ENCODE assay signal across 20 mouse cellular contexts in genomic region chr3:27143570-27143969, GRCm38 (mm10).
"Had no signal": no experiment of that assay in that cellular context is flagged by ENCODE, and none has a peak within 500 bp of the region (broad histone marks: within the 10 kb centered on the region; RNA-seq: fewer than 3 reads in every experiment).

No protein-coding gene starts in this region.

- H3K9me3 ChIP-seq: limb, embryonic 10.5 days; limb, embryonic 13.5 days; liver, embryonic 13.5 days; midbrain, embryonic 12.5 days; midbrain, embryonic 15.5 days; neural tube, embryonic 13.5 days; stomach, embryonic 15.5 days had no signal

- H3K4me1 ChIP-seq: limb, embryonic 10.5 days; limb, embryonic 13.5 days; liver, embryonic 13.5 days; midbrain, embryonic 12.5 days; midbrain, embryonic 15.5 days; neural tube, embryonic 13.5 days; stomach, embryonic 15.5 days had no signal

- H3K4me3 ChIP-seq: layer of hippocampus, adult 2 months; limb, embryonic 10.5 days; limb, embryonic 13.5 days; liver, embryonic 13.5 days; midbrain, embryonic 12.5 days; midbrain, embryonic 15.5 days; neural tube, embryonic 13.5 days; stomach, embryonic 15.5 days had no signal

- DNase-seq: kidney, adult 2 months; kidney, postnatal 25 days; layer of hippocampus, adult 9-11 months; liver; liver, embryonic 13.5 days; lung, adult 2 months; lung, postnatal 14 days; lung, postnatal 4 days; retina, postnatal 1 day; right cerebral cortex, postnatal 4 days; thymus, adult 18-20 months; thymus, postnatal 36 days had no signal

- H3K9ac ChIP-seq: limb, embryonic 13.5 days; liver, embryonic 13.5 days; midbrain, embryonic 12.5 days; midbrain, embryonic 15.5 days; neural tube, embryonic 13.5 days; stomach, embryonic 15.5 days had no signal

- H3K27ac ChIP-seq: kidney, postnatal 0 days; layer of hippocampus, adult 2 months; limb, embryonic 10.5 days; limb, embryonic 13.5 days; liver, embryonic 13.5 days; midbrain, embryonic 12.5 days; midbrain, embryonic 15.5 days; neural tube, embryonic 13.5 days; stomach, embryonic 15.5 days had no signal

- H3K4me2 ChIP-seq: limb, embryonic 13.5 days; liver, embryonic 13.5 days; midbrain, embryonic 12.5 days; midbrain, embryonic 15.5 days; neural tube, embryonic 13.5 days; stomach, embryonic 15.5 days had no signal

- H3K36me3 ChIP-seq: midbrain, embryonic 15.5 days had no signal

- H3K27me3 ChIP-seq: limb, embryonic 13.5 days; liver, embryonic 13.5 days; midbrain, embryonic 12.5 days; midbrain, embryonic 15.5 days; neural tube, embryonic 13.5 days; stomach, embryonic 15.5 days had no signal

- ATAC-seq: midbrain, embryonic 15.5 days had no signal
